13 mouse cellular contexts compared by ENCODE assay signal in the genomic region with DNA sequence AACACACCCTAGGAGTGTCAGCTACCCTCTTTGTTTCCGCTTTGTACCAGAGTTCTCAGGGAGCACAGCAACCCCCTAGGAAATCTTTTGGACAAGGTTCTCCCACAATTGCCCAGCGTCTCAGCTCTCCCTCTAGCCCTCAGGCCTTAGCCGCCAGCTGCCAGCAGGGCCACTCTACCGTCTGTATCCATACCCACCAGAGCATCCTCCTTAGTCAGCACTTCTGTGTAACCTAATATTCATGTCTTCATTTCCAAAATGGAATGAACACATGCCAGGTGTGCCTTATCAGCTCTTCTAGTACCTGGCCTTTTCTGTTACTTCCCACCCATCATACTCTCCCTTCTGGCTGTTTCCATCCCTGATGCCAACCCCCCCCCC.
"Had no signal": no experiment of that assay in that cellular context is flagged by ENCODE, and none has a peak within 500 bp of the region (broad histone marks: within the 10 kb centered on the region; RNA-seq: fewer than 3 reads in every experiment).

No protein-coding gene starts in this region.

- H3K4me3 ChIP-seq: kidney, embryonic 15.5 days; limb, embryonic 10.5 days; liver, embryonic 15.5 days had no signal

- DNase-seq: kidney, adult 2 months; kidney, postnatal 36 days; lung, adult 2 months; lung, postnatal 36 days; thymus, adult 18-20 months; thymus, postnatal 25 days had no signal

- H3K36me3 ChIP-seq: kidney, embryonic 15.5 days; limb, embryonic 10.5 days; liver, embryonic 15.5 days had no signal

- H3K27ac ChIP-seq: kidney, embryonic 15.5 days; limb, embryonic 10.5 days; liver, embryonic 15.5 days; stomach, postnatal 0 days had no signal

- ATAC-seq: intestine, embryonic 16.5 days; lung, postnatal 0 days had no signal

- H3K4me1 ChIP-seq: liver, embryonic 15.5 days had no signal

- H3K9ac ChIP-seq: kidney, embryonic 15.5 days; liver, embryonic 15.5 days had no signal

- H3K27me3 ChIP-seq: kidney, embryonic 15.5 days; liver, embryonic 15.5 days had no signal

- H3K4me2 ChIP-seq: kidney, embryonic 15.5 days; liver, embryonic 11.5 days; liver, embryonic 15.5 days had no signal

- H3K9me3 ChIP-seq: kidney, embryonic 15.5 days; limb, embryonic 10.5 days; liver, embryonic 15.5 days had no signal
